Mouse (Mus musculus) MEL (cell line): ENCODE results near the gene Nanos2. TPM values are rescaled to one million over a fixed set of nuclear protein-coding genes. Genes with fewer than 3 reads are reported as not detected.

Experiments
- DNase-seq: peaks from one replicate; pipeline ENCODE4 v3.0.0; 2011; ENCODE audit warnings: low read depth, low spot score
- H3K27ac ChIP-seq: 2 replicates; pipeline ENCODE4 v1.5.1; 2012; ENCODE audit warnings: low read depth, mild to moderate bottlenecking, control low read depth, low read length, moderate library complexity; ENCODE audit not compliant: control insufficient read depth
- H3K27me3 ChIP-seq, 2 experiments: fragments of 150-350 bp in 1 of 2; sonication (generic) in 1 of 2; 2 replicates each; pipeline ENCODE4 v1.6.1; 2012; ENCODE audit warnings: low read length in 2 of 2, mild to moderate bottlenecking in 2 of 2, improper control_type of control experiment in 1 of 2, moderate library complexity in 1 of 2; ENCODE audit not compliant: insufficient read depth in 2 of 2, control insufficient read depth in 1 of 2
- H3K36me3 ChIP-seq, 2 experiments: 2 replicates each; pipeline ENCODE4 v1.6.1; 2012 to 2014; ENCODE audit warnings: low read length in 2 of 2, improper control_type of control experiment in 1 of 2, inconsistent platforms in 1 of 2, mild to moderate bottlenecking in 1 of 2; ENCODE audit not compliant: insufficient read depth in 2 of 2, control insufficient read depth in 1 of 2
- H3K4me1 ChIP-seq, 2 experiments: fragments of 150-350 bp in 1 of 2; sonication (generic) in 1 of 2; 2 replicates each; pipeline ENCODE4 v1.6.1; 2012; ENCODE audit warnings: low read length in 2 of 2, improper control_type of control experiment in 1 of 2, mild to moderate bottlenecking in 1 of 2; ENCODE audit not compliant: insufficient read depth in 2 of 2, control insufficient read depth in 1 of 2
- H3K4me3 ChIP-seq, 2 experiments: fragments of 150-350 bp in 1 of 2; sonication (generic) in 1 of 2; 2 replicates each; pipeline ENCODE4 v1.5.1; 2012; ENCODE audit warnings: low read depth in 2 of 2, low read length in 2 of 2, mild to moderate bottlenecking in 2 of 2, moderate library complexity in 2 of 2, control low read depth in 1 of 2, improper control_type of control experiment in 1 of 2; ENCODE audit not compliant: control insufficient read depth in 1 of 2, insufficient read depth in 1 of 2
- H3K79me2 ChIP-seq: 2 replicates; pipeline ENCODE4 v1.6.1; 2012; ENCODE audit warnings: mild to moderate bottlenecking, low read length, moderate library complexity; ENCODE audit not compliant: control insufficient read depth, poor library complexity, insufficient read depth
- H3K9ac ChIP-seq: 2 replicates; pipeline ENCODE4 v1.6.1; 2012; ENCODE audit warnings: low read depth, mild to moderate bottlenecking, control low read depth, low read length, moderate library complexity; ENCODE audit not compliant: control insufficient read depth, poor library complexity, severe bottlenecking
- H3K9me3 ChIP-seq: fragments of 150-350 bp; sonication (generic); replicated peaks from 2 replicates; pipeline ENCODE4 v1.6.1; 2012; ENCODE audit warnings: mild to moderate bottlenecking, low read length, improper control_type of control experiment, moderate library complexity; ENCODE audit not compliant: insufficient read depth
- BHLHE40 ChIP-seq: IDR thresholded peaks from 2 replicates; pipeline ENCODE4 v1.6.1; 2012; ENCODE audit warnings: low read depth, mild to moderate bottlenecking, inconsistent platforms, low read length, improper control_type of control experiment, borderline replicate concordance
- CHD1 ChIP-seq: IDR thresholded peaks from 2 replicates; pipeline ENCODE4 v1.6.1; 2012; ENCODE audit warnings: low read depth, mild to moderate bottlenecking, inconsistent platforms, low read length, improper control_type of control experiment
- CHD2 ChIP-seq: IDR thresholded peaks from 2 replicates; pipeline ENCODE4 v1.6.1; 2011; ENCODE audit warnings: low read length, improper control_type of control experiment
- CTCF ChIP-seq, 3 experiments: IDR thresholded peaks in 2 of 3; conservative IDR thresholded peaks in 1 of 3; 2 replicates each; pipeline ENCODE4 v1.5.1; 2011 to 2012; ENCODE audit warnings: low read length in 3 of 3, low read depth in 2 of 3, mild to moderate bottlenecking in 2 of 3, improper control_type of control experiment in 1 of 3, inconsistent platforms in 1 of 3, mixed read lengths in 1 of 3, moderate library complexity in 1 of 3; ENCODE audit not compliant: control insufficient read depth in 1 of 3, insufficient read depth in 1 of 3, poor library complexity in 1 of 3, severe bottlenecking in 1 of 3
- E2F4 ChIP-seq: IDR thresholded peaks from 2 replicates; pipeline ENCODE4 v1.6.1; 2011; ENCODE audit warnings: low read depth, low read length, improper control_type of control experiment, borderline replicate concordance
- ETS1 ChIP-seq: IDR thresholded peaks from 2 replicates; pipeline ENCODE4 v1.6.1; 2012; ENCODE audit warnings: low read depth, mild to moderate bottlenecking, inconsistent platforms, low read length, improper control_type of control experiment, moderate library complexity
- GABPA ChIP-seq: IDR thresholded peaks from 2 replicates; pipeline ENCODE4 v1.6.1; 2012; ENCODE audit warnings: low read depth, mild to moderate bottlenecking, inconsistent platforms, low read length, improper control_type of control experiment, moderate library complexity
- GATA1 ChIP-seq: IDR thresholded peaks from 2 replicates; pipeline ENCODE4 v1.6.1; 2011; ENCODE audit warnings: low read depth, low read length, improper control_type of control experiment
- HCFC1 ChIP-seq: IDR thresholded peaks from 2 replicates; pipeline ENCODE4 v1.6.1; 2012; ENCODE audit warnings: low read depth, mild to moderate bottlenecking, inconsistent platforms, low read length, improper control_type of control experiment, moderate library complexity
- KAT2A ChIP-seq: conservative IDR thresholded peaks from 2 replicates; pipeline ENCODE4 v1.6.1; 2012; ENCODE audit warnings: low read depth, low read length, improper control_type of control experiment, inconsistent platforms
- MAFK ChIP-seq: IDR thresholded peaks from 2 replicates; pipeline ENCODE4 v1.6.1; 2011; ENCODE audit warnings: low read depth, mild to moderate bottlenecking, low read length, improper control_type of control experiment, borderline replicate concordance
- MAX ChIP-seq: IDR thresholded peaks from 2 replicates; pipeline ENCODE4 v1.6.1; 2011; ENCODE audit warnings: low read length, improper control_type of control experiment
- MAZ ChIP-seq: IDR thresholded peaks from 2 replicates; pipeline ENCODE4 v1.6.1; 2012; ENCODE audit warnings: low read depth, mild to moderate bottlenecking, inconsistent platforms, low read length, improper control_type of control experiment
- MEF2A ChIP-seq: IDR thresholded peaks from 2 replicates; pipeline ENCODE4 v1.6.1; 2014; ENCODE audit warnings: low read depth, mild to moderate bottlenecking, inconsistent platforms, low read length, improper control_type of control experiment; ENCODE audit not compliant: poor library complexity, insufficient replicate concordance, severe bottlenecking; ENCODE audit errors: extremely low read depth
- MXI1 ChIP-seq: IDR thresholded peaks from 2 replicates; pipeline ENCODE4 v1.6.1; 2011; ENCODE audit warnings: mild to moderate bottlenecking, low read depth, low read length, improper control_type of control experiment
- MYB ChIP-seq: IDR thresholded peaks from 2 replicates; pipeline ENCODE4 v1.6.1; 2011; ENCODE audit warnings: mild to moderate bottlenecking, low read depth, low read length, improper control_type of control experiment
- MYC ChIP-seq: IDR thresholded peaks from 2 replicates; pipeline ENCODE4 v1.6.1; 2011; ENCODE audit warnings: low read depth, mild to moderate bottlenecking, low read length, improper control_type of control experiment, moderate library complexity
- POLR2A ChIP-seq, 2 experiments: IDR thresholded peaks; 2 replicates each; pipeline ENCODE4 v1.6.1; 2011 to 2012; ENCODE audit warnings: low read length in 2 of 2, mild to moderate bottlenecking in 2 of 2, control low read depth in 1 of 2, improper control_type of control experiment in 1 of 2, low read depth in 1 of 2, moderate library complexity in 1 of 2; ENCODE audit not compliant: control insufficient read depth in 1 of 2, insufficient read depth in 1 of 2, poor library complexity in 1 of 2
- POLR2AphosphoS2 ChIP-seq: IDR thresholded peaks from 2 replicates; pipeline ENCODE4 v1.6.1; 2011; ENCODE audit warnings: low read length, improper control_type of control experiment
- POLR2AphosphoS5 ChIP-seq: IDR thresholded peaks from 2 replicates; pipeline ENCODE4 v1.6.1; 2012; ENCODE audit warnings: low read depth, borderline replicate concordance, mild to moderate bottlenecking, inconsistent platforms, low read length, moderate library complexity, mixed read lengths
- RAD21 ChIP-seq: IDR thresholded peaks from 2 replicates; pipeline ENCODE4 v1.6.1; 2011; ENCODE audit warnings: mild to moderate bottlenecking, low read depth, low read length, improper control_type of control experiment
- RCOR1 ChIP-seq: IDR thresholded peaks from 2 replicates; pipeline ENCODE4 v1.6.1; 2012; ENCODE audit warnings: low read depth, mild to moderate bottlenecking, inconsistent platforms, low read length, improper control_type of control experiment
- SIN3A ChIP-seq: IDR thresholded peaks from 2 replicates; pipeline ENCODE4 v1.6.1; 2012; ENCODE audit warnings: low read length, improper control_type of control experiment, inconsistent platforms
- TAL1 ChIP-seq: IDR thresholded peaks from 2 replicates; pipeline ENCODE4 v1.6.1; 2012; ENCODE audit warnings: mild to moderate bottlenecking, inconsistent platforms, low read length, moderate library complexity, mixed read lengths
- TBP ChIP-seq: IDR thresholded peaks from 2 replicates; pipeline ENCODE4 v1.8.0; 2011; ENCODE audit warnings: low read depth, low read length, improper control_type of control experiment
- TCF12 ChIP-seq: IDR thresholded peaks from 2 replicates; pipeline ENCODE4 v1.6.1; 2014; ENCODE audit warnings: low read depth, mild to moderate bottlenecking, inconsistent platforms, low read length, improper control_type of control experiment, moderate library complexity
- UBTF ChIP-seq: IDR thresholded peaks from 2 replicates; pipeline ENCODE4 v1.6.1; 2012; ENCODE audit warnings: low read depth, mild to moderate bottlenecking, inconsistent platforms, low read length, improper control_type of control experiment, moderate library complexity, borderline replicate concordance; ENCODE audit not compliant: insufficient read depth
- USF1 ChIP-seq: IDR thresholded peaks from 2 replicates; pipeline ENCODE4 v1.6.1; 2014; ENCODE audit warnings: low read depth, mild to moderate bottlenecking, inconsistent platforms, low read length, improper control_type of control experiment, moderate library complexity
- ZC3H11A ChIP-seq: IDR thresholded peaks from 2 replicates; pipeline ENCODE4 v1.6.1; 2012; ENCODE audit warnings: low read depth, mild to moderate bottlenecking, inconsistent platforms, low read length, improper control_type of control experiment
- ZNF384 ChIP-seq: IDR thresholded peaks from 2 replicates; pipeline ENCODE4 v1.6.1; 2012; ENCODE audit warnings: low read depth, mild to moderate bottlenecking, inconsistent platforms, low read length, improper control_type of control experiment
- polyA plus RNA-seq, 2 experiments: library from polyadenylated mRNA; stranded (reverse) in 1 of 2; unstranded in 1 of 2; fragments of >175 nt in 1 of 2; fragments of >200 nt in 1 of 2; gene quantifications; 2 replicates each; pipeline versions ENCODE4 v1.2.1 to v1.2.4; 2012; ENCODE audit warnings: low replicate concordance in 2 of 2, low read depth in 1 of 2; ENCODE audit not compliant: insufficient read length in 2 of 2, insufficient read depth in 1 of 2, missing spikeins in 1 of 2
- total RNA-seq: library from RNA; depleted of rRNA; stranded (reverse); fragments of 300-350 nt; gene quantifications from 2 replicates; pipeline ENCODE4 v1.2.3, GENCODE M21; 2012

The Nanos2 gene
- total and polyA plus RNA-seq, 3 experiments, result not detected

DNA sequence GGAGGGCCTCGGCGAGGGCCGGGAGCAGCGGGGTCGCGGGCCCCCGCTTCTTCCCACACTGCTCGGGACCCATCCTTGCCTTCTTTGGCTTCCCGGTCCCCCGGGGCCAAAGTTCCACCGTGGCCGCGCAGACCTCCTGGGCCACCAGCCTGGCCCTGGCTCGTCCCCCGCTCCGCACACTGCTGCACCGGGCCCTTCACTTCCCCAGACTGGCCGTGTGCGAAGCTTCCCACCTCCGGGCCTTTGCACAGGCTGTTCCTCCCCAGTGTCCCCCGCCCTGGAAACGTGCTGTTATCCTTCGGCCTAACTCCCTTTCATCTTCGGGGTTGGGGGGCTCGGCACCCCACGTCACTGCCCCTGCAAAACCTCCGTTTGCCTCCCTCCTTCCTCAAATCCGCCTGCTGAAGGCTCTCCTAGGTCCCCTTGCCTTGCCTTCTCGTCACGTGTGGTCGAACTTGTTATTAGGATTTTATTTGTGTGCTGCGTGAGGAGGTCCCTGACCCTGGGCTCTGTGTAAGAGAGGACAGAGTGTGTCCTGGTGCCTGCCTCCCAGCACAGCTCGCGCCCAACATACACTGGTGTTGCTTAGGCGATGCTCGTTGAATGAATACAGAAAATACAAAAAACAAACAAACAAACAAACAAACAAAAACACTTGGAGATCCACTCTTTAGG, 37.5 kb downstream of the Nanos2 start:
- Histone ChIP-seq H3K4me3 (peak overlapping the region; percentile 81 to 93), H3K4me1 (peaks cover 9 to 19% of the 10 kb centered on the region in 2 experiments), H3K36me3 (peaks cover 2 to 22% of the 10 kb centered on the region in 2 experiments; a peak in 2 of 4 replicates), H3K9ac (peak overlapping the region; percentile 96), H3K9me3 (no peaks in the 10 kb centered on the region), H3K79me2 (peaks cover 22% of the 10 kb centered on the region), H3K27ac (0 out of 2 replicates have a peak overlapping the region, but pooled peaks have one; percentile 27), H3K27me3 (peaks cover 0 to 5% of the 10 kb centered on the region in 2 experiments; a peak in 2 of 4 replicates)
- TF ChIP-seq CHD1 (no peak), BHLHE40 (peak; percentile 16; the same call in 1 of the 2 replicates), SIN3A (peak; percentile 58), USF1 (peak; percentile 44; the same call in 1 of the 2 replicates), HCFC1 (peak; percentile 44; the same call in 1 of the 2 replicates)
- peak; percentile 58 for DNase-seq

GRCm38 (mm10) chr7:19028067-19028466, 40.9 kb downstream of the Nanos2 start:
- no peak overlapping the region for H3K4me3 ChIP-seq
- H3K9ac ChIP-seq, result no peak overlapping the region
- peaks cover 8 to 22% of the 10 kb centered on the region in 2 experiments for H3K36me3 ChIP-seq
- peaks cover 9 to 19% of the 10 kb centered on the region in 2 experiments for H3K4me1 ChIP-seq
- H3K9me3 ChIP-seq, result no peaks in the 10 kb centered on the region
- peak; percentile 79 for DNase-seq
- H3K27ac ChIP-seq, result no peak overlapping the region
- H3K79me2 ChIP-seq, result peaks cover 22% of the 10 kb centered on the region
- no peaks in the 10 kb centered on the region; a peak in 1 of 4 replicates for H3K27me3 ChIP-seq
- TF ChIP-seq TBP, result no peak
- 0 out of 2 replicates have a peak, but pooled peaks have one; percentile 45 for TF ChIP-seq RCOR1
- no peak for TF ChIP-seq RAD21
- TF ChIP-seq MXI1, result no peak
- no peak for TF ChIP-seq KAT2A
- TF ChIP-seq ZNF384, result 0 out of 2 replicates have a peak, but pooled peaks have one; percentile 33
- no peak for TF ChIP-seq SIN3A
- no peak for TF ChIP-seq MAX
- no peak for TF ChIP-seq MYC
- TF ChIP-seq GATA1, result peak; percentile 60
- no peak for TF ChIP-seq UBTF
- no peak for TF ChIP-seq MAFK
- TF ChIP-seq POLR2AphosphoS2, result no peak
- no peak for TF ChIP-seq MYB
- no peak for TF ChIP-seq CTCF (IDR thresholded peaks at IDR 0.05 in 2 of 3, conservative IDR thresholded peaks at IDR 0.05 in 1 of 3; ENCODE audit: control insufficient read depth in 1 of 3, insufficient read depth in 1 of 3, low read depth in 2 of 3, low read length in 3 of 3, poor library complexity in 1 of 3, severe bottlenecking in 1 of 3)
- no peak for TF ChIP-seq MEF2A
- no peak for TF ChIP-seq ZC3H11A
- TF ChIP-seq POLR2A (IDR thresholded peaks at IDR 0.05; ENCODE audit: control insufficient read depth in 1 of 2, insufficient read depth in 1 of 2, low read depth in 1 of 2, low read length in 2 of 2, poor library complexity in 1 of 2), result no peak
- no peak; the same call in 1 of the 2 replicates for TF ChIP-seq ETS1
- TF ChIP-seq TAL1, result no peak
- TF ChIP-seq GABPA, result no peak
- TF ChIP-seq USF1, result no peak
- TF ChIP-seq MAZ, result no peak
- TF ChIP-seq BHLHE40, result no peak
- TF ChIP-seq TCF12, result 0 out of 2 replicates have a peak, but pooled peaks have one; percentile 9
- TF ChIP-seq CHD2, result no peak
- no peak for TF ChIP-seq CHD1
- TF ChIP-seq E2F4, result no peak
- TF ChIP-seq POLR2AphosphoS5, result no peak
